Mouse (Mus musculus) forebrain, embryonic 11.5 days (tissue): Measurements from ENCODE around the gene Msx3. TPM values are rescaled to one million over a fixed set of nuclear protein-coding genes. Genes with fewer than 3 reads are reported as not detected.

Source experiments
- ATAC-seq: fragments of 200-750 bp; cut with Nextera tagmentation; replicated peaks from 2 replicates; pipeline ENCODE4 v1.8.0; 2017; ENCODE audit warnings: moderate TSS enrichment; ENCODE audit not compliant: low FRiP score
- DNase-seq: peaks from one replicate; pipeline ENCODE4 v3.0.0-alpha.2; 2017; ENCODE audit warnings: low spot score
- H3K27ac ChIP-seq: fragments of 300-500 bp; sonication (generic); 2 replicates; pipeline ENCODE4 v1.5.1; 2014; ENCODE audit warnings: low read depth, low read length
- H3K27me3 ChIP-seq: fragments of 300-500 bp; sonication (generic); 2 replicates; pipeline ENCODE4 v1.6.1; 2014; ENCODE audit warnings: mild to moderate bottlenecking, low read length, mixed read lengths; ENCODE audit not compliant: control insufficient read depth, insufficient read depth
- H3K36me3 ChIP-seq: fragments of 300-500 bp; sonication (generic); 2 replicates; pipeline ENCODE4 v1.6.1; 2014; ENCODE audit warnings: mild to moderate bottlenecking, low read length, moderate library complexity, mixed read lengths; ENCODE audit not compliant: control insufficient read depth, insufficient read depth
- H3K4me1 ChIP-seq: fragments of 300-500 bp; sonication (generic); replicated peaks from 2 replicates; pipeline ENCODE4 v1.6.1; 2014; ENCODE audit warnings: low read length, mixed read lengths; ENCODE audit not compliant: control insufficient read depth, insufficient read depth
- H3K4me2 ChIP-seq: fragments of 300-500 bp; sonication (generic); 2 replicates; pipeline ENCODE4 v1.6.1; 2014; ENCODE audit warnings: low read depth, mild to moderate bottlenecking, low read length, moderate library complexity, mixed read lengths; ENCODE audit not compliant: severe bottlenecking
- H3K4me3 ChIP-seq: fragments of 300-500 bp; sonication (generic); 2 replicates; pipeline ENCODE4 v1.5.1; 2014; ENCODE audit warnings: low read depth, low read length
- H3K9ac ChIP-seq: fragments of 300-500 bp; sonication (generic); 2 replicates; pipeline ENCODE4 v1.6.1; 2014; ENCODE audit warnings: low read length
- H3K9me3 ChIP-seq: fragments of 300-500 bp; sonication (generic); 2 replicates; pipeline ENCODE4 v1.6.1; 2016; ENCODE audit warnings: low read length, mixed read lengths; ENCODE audit not compliant: control insufficient read depth
- WGBS: fragments of 180-500 bp; shearing (Covaris S2); extraction: QIAGEN DNeasy Blood & Tissue Kit; methylation state at CpG from one replicate; pipeline ENCODE4 v1.1.7; 2014; 5-methylcytosine and 5-hydroxymethylcytosine counted together
- polyA plus RNA-seq: library from polyadenylated mRNA; unstranded; fragments of >200 nt; fragmentation: Nextera tagmentation; extraction: Ambion mirVana; gene quantifications from 2 replicates; pipeline ENCODE4 v1.2.1, GENCODE M21; 2014

Msx3 gene
- polyA plus RNA-seq, 1 experiment from 2014 or later, result 2.4 TPM

DNA sequence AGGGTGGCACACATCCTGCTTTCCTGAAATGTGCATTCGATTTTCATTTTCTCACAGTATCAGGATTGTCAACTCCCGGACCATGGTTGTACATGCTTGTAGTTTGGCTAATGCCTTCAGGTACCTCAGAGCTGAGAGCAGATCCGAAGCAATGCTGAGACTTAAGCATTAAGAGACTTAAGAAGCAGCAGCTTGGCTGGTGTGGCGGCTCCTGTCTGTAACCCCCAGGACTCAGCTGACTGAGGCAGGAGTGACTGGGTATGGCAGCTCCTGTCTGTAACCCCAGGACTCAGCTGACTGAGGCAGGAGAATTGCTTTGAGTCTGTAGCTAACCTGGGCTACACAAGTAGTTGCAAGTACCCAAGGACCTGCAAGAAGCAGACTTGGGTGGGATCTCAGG lies 3.3 kb downstream of the Msx3 start:
- H3K4me3 ChIP-seq, result no peak overlapping the region
- no peaks in the 10 kb centered on the region for H3K9me3 ChIP-seq
- H3K4me1 ChIP-seq, result peaks cover 17% of the 10 kb centered on the region; the same call in 1 of the 2 replicates
- ATAC-seq, result no peak
- H3K4me2 ChIP-seq, result no peak overlapping the region
- no peak overlapping the region for H3K27ac ChIP-seq
- no peak overlapping the region for H3K9ac ChIP-seq
- no peaks in the 10 kb centered on the region for H3K36me3 ChIP-seq
- WGBS, result 74% methylated on average over 4 of the region's 4 CpGs
- H3K27me3 ChIP-seq, result peaks cover 60% of the 10 kb centered on the region
- no peak for DNase-seq

DNA sequence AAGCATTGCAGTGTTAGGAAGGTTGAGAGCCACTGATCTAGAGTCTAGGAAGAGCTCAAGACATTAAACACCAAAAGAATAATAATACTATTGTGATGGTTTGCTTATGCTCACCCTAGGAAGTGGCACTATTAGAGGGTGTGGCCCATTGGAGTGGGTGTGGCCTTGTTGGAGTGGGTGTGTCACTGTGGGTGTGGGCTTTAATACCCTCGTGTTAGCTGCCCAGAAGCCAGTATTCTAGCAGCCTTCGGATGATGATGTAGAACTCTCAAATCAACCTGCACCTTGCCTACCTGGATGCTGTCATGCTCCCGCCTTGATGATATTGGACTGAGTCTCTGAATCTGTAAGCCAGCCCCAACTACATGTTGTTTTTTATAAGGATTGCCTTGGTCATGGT lies 6.2 kb downstream of the Msx3 start:
- no peak overlapping the region for H3K27ac ChIP-seq
- no peak for DNase-seq
- no peak overlapping the region for H3K9ac ChIP-seq
- H3K4me2 ChIP-seq, result no peak overlapping the region
- no peaks in the 10 kb centered on the region for H3K4me1 ChIP-seq
- H3K4me3 ChIP-seq, result no peak overlapping the region
- H3K36me3 ChIP-seq, result no peaks in the 10 kb centered on the region
- WGBS, result 64% methylated on average over 3 of the region's 3 CpGs
- ATAC-seq, result no peak
- peaks cover 32% of the 10 kb centered on the region for H3K27me3 ChIP-seq
- no peaks in the 10 kb centered on the region for H3K9me3 ChIP-seq

DNA sequence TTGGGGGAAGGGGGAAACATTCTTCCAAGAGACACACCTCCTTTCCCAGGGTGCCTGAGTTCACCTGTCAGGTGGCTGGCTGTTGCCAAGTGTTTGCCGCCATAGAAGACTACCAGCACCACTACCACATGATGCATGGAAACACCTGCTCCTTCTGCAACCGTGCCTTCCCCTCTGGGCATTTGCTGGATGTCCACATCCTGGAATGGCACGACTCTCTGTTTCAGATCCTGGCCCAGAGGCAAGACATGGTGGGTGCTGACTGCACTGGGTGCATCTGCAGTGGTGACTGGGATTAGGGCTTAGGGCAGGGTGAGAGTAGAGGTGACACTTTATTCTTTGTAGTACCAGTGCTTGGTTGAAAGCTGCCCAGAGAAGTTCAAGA lies 11.7 kb downstream of the Msx3 start:
- Histone ChIP-seq H3K27me3 (no peaks in the 10 kb centered on the region), H3K9me3 (no peaks in the 10 kb centered on the region), H3K9ac (peak overlapping the region; percentile 88), H3K27ac (no peak overlapping the region), H3K4me2 (peak overlapping the region; percentile 88), H3K4me1 (no peaks in the 10 kb centered on the region; the same call in 1 of the 2 replicates), H3K36me3 (no peaks in the 10 kb centered on the region; the same call in 1 of the 2 replicates), H3K4me3 (peak overlapping the region; percentile 87)
- 38% methylated on average over 3 of the region's 3 CpGs for WGBS
- ATAC-seq (no peak), DNase-seq (no peak)

DNA sequence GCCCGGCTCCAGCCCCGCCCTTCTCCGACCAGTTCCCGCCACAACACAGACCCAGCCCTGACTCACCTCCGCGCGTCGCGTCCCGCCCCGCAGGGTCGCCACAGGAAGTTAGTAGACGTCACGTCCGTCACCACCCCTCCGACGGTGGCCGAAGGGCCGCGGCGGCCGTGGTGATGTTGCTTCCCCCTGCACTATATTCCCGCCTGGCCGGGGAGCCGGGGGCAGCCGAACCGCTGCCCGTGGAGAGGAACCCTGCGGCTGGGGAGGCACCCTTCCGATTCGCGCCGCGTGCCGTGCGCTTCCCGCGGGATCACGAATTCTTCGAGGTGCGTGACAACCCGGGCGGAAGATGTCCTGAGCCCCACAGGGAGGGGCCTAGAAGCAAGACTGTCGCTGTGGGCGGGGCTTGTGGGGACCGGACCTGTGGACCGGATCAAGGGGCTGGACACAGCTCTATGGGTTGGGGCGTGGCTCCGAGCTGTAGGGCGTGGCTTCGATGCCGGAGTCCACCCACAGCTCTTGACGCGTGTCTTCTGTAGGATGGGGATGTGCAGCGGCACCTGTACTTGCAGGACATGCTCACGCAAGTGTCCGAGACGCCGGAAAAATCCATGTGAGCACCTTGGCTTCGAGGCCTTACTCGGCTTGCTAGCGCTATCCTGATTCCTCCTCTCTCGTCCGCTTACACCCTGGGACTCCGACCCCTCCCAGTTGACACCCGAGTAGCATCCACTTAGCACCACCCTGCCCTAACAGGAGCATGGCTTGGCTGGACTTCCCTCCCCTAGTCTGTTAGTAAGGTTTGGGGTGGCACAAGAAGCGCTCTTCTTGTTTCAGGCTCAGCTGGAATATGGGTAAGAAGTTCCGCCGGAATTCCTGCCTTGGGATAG lies 12.4 kb downstream of the Msx3 start, which contains the start of the genes Zfp511 and Tubgcp2:
Gene Zfp511 (plus strand): TSS at position 111 of the 890 bp plus-strand sequence.
Gene Tubgcp2 (minus strand): TSS at position 389 of the 890 bp plus-strand sequence.
- peak within 1 kb of the TSS; percentile 87 for H3K4me3 ChIP-seq
- 1% methylated on average over 69 of the region's 69 CpGs for WGBS
- peak; percentile 97 for DNase-seq
- H3K4me1 ChIP-seq, result no peaks in the 10 kb centered on the region; the same call in 1 of the 2 replicates
- no peaks in the 10 kb centered on the region; the same call in 1 of the 2 replicates for H3K36me3 ChIP-seq
- H3K9me3 ChIP-seq, result no peaks in the 10 kb centered on the region
- H3K9ac ChIP-seq, result peak within 1 kb of the TSS; percentile 88
- peak within 1 kb of the TSS; percentile 74 for H3K27ac ChIP-seq
- H3K27me3 ChIP-seq, result no peaks in the 10 kb centered on the region
- peak; percentile 98 for ATAC-seq
- peak within 1 kb of the TSS; percentile 88 for H3K4me2 ChIP-seq

DNA sequence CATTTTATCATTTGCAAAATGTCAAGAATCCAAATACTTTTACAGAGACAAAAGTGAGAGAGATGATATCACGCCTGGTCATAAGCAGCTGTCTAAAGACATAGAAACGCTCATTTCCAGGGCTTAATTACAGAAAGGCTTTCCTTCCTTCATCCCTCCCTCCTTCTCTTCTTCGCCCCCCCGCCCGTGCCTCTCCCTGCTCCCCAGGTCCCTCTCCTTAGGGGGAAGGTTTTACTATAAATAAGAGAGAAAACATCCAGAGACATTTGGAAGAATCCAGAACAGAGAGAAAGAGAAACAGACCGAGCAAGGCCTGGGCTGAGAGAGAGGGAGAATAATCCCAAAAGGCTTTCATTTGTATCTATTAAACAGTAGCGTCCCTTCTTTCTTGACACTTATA lies 13.4 kb downstream of the Msx3 start:
- Histone ChIP-seq H3K4me2 (peak overlapping the region; percentile 88), H3K4me1 (no peaks in the 10 kb centered on the region; the same call in 1 of the 2 replicates), H3K9ac (peak overlapping the region; percentile 88), H3K27ac (no peak overlapping the region), H3K9me3 (no peaks in the 10 kb centered on the region), H3K27me3 (no peaks in the 10 kb centered on the region), H3K36me3 (peaks cover 9% of the 10 kb centered on the region; the same call in 1 of the 2 replicates), H3K4me3 (peak overlapping the region; percentile 87)
- DNase-seq (no peak), ATAC-seq (no peak)
- 18% methylated on average over 7 of the region's 7 CpGs for WGBS

DNA sequence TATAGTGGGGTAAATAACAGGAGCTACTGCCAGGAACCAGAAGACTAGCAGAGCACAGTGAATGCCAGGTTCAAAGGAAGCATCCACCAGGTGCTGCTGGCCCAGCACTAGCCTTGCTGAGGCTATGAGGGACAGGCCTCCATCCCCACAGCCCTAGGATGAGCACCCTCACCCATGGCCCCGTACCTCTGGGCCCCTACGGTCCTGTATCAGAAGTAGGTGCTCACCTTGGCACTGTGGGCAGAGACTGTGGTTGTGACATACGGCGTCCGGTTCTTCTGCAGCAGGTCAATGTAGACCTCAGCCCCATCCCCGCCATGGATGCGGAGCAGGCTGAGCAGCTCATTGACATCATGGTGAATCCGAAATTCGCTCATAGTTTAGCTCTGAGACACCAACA lies 15.5 kb downstream of the Msx3 start:
- Histone ChIP-seq H3K36me3 (peaks cover 24% of the 10 kb centered on the region), H3K4me1 (no peaks in the 10 kb centered on the region; the same call in 1 of the 2 replicates), H3K27ac (no peak overlapping the region), H3K27me3 (no peaks in the 10 kb centered on the region), H3K4me3 (no peak overlapping the region), H3K9me3 (no peaks in the 10 kb centered on the region), H3K9ac (no peak overlapping the region), H3K4me2 (no peak overlapping the region)
- whole genome bisulfite sequencing, result 97% methylated on average over 9 of the region's 9 CpGs
- DNase-seq, result no peak
- no peak for ATAC-seq

DNA sequence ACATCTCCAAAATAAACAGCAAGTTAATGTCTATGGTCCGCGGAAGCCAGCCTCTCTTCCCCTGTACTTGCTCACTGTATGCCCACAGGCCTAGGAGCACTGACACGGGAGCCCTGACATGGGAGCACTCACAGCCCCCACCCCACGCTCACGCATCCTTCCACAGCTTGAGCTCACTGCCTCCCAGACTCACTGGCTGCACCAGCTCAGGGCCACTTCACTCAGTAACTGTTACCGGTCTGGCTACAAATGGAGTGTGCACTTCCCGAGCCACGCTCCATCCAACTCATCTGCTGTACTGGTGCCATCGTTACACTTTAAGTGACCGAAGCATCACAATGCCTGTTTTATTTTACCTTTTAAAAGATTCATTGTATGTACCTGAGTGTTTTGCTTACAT lies 16.5 kb downstream of the Msx3 start:
- Histone ChIP-seq H3K27ac (no peak overlapping the region), H3K4me1 (no peaks in the 10 kb centered on the region; the same call in 1 of the 2 replicates), H3K4me2 (no peak overlapping the region), H3K36me3 (peaks cover 29% of the 10 kb centered on the region), H3K27me3 (no peaks in the 10 kb centered on the region), H3K9me3 (no peaks in the 10 kb centered on the region), H3K9ac (no peak overlapping the region), H3K4me3 (no peak overlapping the region)
- no peak for ATAC-seq
- DNase-seq, result no peak
- WGBS, result 95% methylated on average over 10 of the region's 10 CpGs

DNA sequence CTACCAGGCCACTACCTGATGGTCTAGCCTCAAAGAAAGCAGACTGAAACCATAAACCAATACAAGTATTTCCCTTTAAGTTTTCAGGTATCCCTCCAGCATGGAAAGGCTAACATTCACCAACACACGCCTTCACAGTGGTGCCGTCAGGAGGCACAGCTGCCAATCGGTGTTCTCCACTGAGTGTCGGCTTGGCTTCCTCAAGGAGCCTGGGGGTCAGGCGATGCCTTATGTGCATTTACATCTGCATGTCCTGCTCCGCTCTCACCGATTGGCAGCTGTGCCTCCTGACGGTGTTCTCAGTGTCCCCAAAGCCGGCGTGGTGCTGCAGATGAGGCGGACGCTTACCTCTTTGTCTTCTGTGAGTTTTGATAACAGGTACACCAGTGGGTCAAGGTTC lies 17.1 kb downstream of the Msx3 start:
- Histone ChIP-seq H3K4me2 (no peak overlapping the region), H3K9ac (no peak overlapping the region), H3K9me3 (no peaks in the 10 kb centered on the region), H3K27me3 (no peaks in the 10 kb centered on the region), H3K27ac (no peak overlapping the region), H3K36me3 (peaks cover 29% of the 10 kb centered on the region), H3K4me3 (no peak overlapping the region), H3K4me1 (no peaks in the 10 kb centered on the region; the same call in 1 of the 2 replicates)
- ATAC-seq (no peak), DNase-seq (no peak)
- WGBS, result 94% methylated on average over 12 of the region's 12 CpGs
